27 mouse cellular contexts compared by ENCODE assay signal in genomic region chr2:129933578-129933977, GRCm38 (mm10).
DNase-seq lines count a peak whose midpoint lies in the region; ATAC-seq lines count a peak whose summit lies in the region.
"Had no signal": no experiment of that assay in that cellular context is flagged by ENCODE, and none has a peak within 500 bp of the region (broad histone marks: within the 10 kb centered on the region; RNA-seq: fewer than 3 reads in every experiment).

No protein-coding gene starts in this region.

- 83% methylated on average over 1 of the region's 1 CpGs for WGBS in heart, embryonic 12.5 days
- 88% methylated on average over 1 of the region's 1 CpGs for WGBS in kidney, embryonic 16.5 days
- 89% methylated on average over 1 of the region's 1 CpGs for WGBS in embryonic facial prominence, embryonic 10.5 days

- no peak overlapping the region for H3K4me3 ChIP-seq in heart, embryonic 12.5 days
- H3K4me3 ChIP-seq in kidney, embryonic 16.5 days (ENCODE audit: low read length), result no peak overlapping the region
- H3K4me3 ChIP-seq in embryonic facial prominence, embryonic 10.5 days, result no peak overlapping the region
- H3K4me3 ChIP-seq: embryonic facial prominence, embryonic 12.5 days; embryonic facial prominence, embryonic 15.5 days; erythroblast, embryonic 14.5 days; forebrain, embryonic 12.5 days; forebrain, embryonic 15.5 days; heart, embryonic 13.5 days; hindbrain, embryonic 10.5 days; hindbrain, embryonic 13.5 days; intestine, embryonic 15.5 days had no signal

- intact Hi-C loops in gastrocnemius, postnatal 14 days (cut with DNase I; ENCODE audit: low total_unique reads), result no loop called here
- intact Hi-C loops in heart, postnatal 10 days (cut with DNase I), result no loop called here

- H3K27ac ChIP-seq in heart, embryonic 12.5 days (ENCODE audit: poor library complexity, severe bottlenecking), result no peak overlapping the region
- H3K27ac ChIP-seq in kidney, embryonic 16.5 days (ENCODE audit: low read length), result no peak overlapping the region
- H3K27ac ChIP-seq in embryonic facial prominence, embryonic 10.5 days (replicated peaks), result no peak overlapping the region
- H3K27ac ChIP-seq: embryonic facial prominence, embryonic 12.5 days; embryonic facial prominence, embryonic 15.5 days; forebrain, embryonic 12.5 days; forebrain, embryonic 15.5 days; heart, embryonic 13.5 days; hindbrain, embryonic 10.5 days; hindbrain, embryonic 13.5 days; intestine, embryonic 15.5 days had no signal

- H3K4me1 ChIP-seq in heart, embryonic 12.5 days (replicated peaks), result no peaks in the 10 kb centered on the region
- no peaks in the 10 kb centered on the region for H3K4me1 ChIP-seq in kidney, embryonic 16.5 days (ENCODE audit: insufficient read depth, low read length)
- H3K4me1 ChIP-seq in embryonic facial prominence, embryonic 10.5 days, result no peaks in the 10 kb centered on the region
- H3K4me1 ChIP-seq: embryonic facial prominence, embryonic 12.5 days; embryonic facial prominence, embryonic 15.5 days; forebrain, embryonic 12.5 days; forebrain, embryonic 15.5 days; hindbrain, embryonic 10.5 days; hindbrain, embryonic 13.5 days; intestine, embryonic 15.5 days had no signal

- no peak overlapping the region for H3K4me2 ChIP-seq in heart, embryonic 12.5 days
- H3K4me2 ChIP-seq in kidney, embryonic 16.5 days (replicated peaks; ENCODE audit: low read depth, low read length), result no peak overlapping the region
- H3K4me2 ChIP-seq: embryonic facial prominence, embryonic 12.5 days; embryonic facial prominence, embryonic 15.5 days; forebrain, embryonic 12.5 days; forebrain, embryonic 15.5 days; heart, embryonic 13.5 days; hindbrain, embryonic 13.5 days; intestine, embryonic 15.5 days had no signal

- no peaks in the 10 kb centered on the region for H3K9me3 ChIP-seq in heart, embryonic 12.5 days (replicated peaks)
- no peaks in the 10 kb centered on the region for H3K9me3 ChIP-seq in kidney, embryonic 16.5 days (ENCODE audit: low read length)
- H3K9me3 ChIP-seq in embryonic facial prominence, embryonic 10.5 days, result no peaks in the 10 kb centered on the region
- H3K9me3 ChIP-seq: embryonic facial prominence, embryonic 12.5 days; embryonic facial prominence, embryonic 15.5 days; forebrain, embryonic 12.5 days; forebrain, embryonic 15.5 days; hindbrain, embryonic 10.5 days; hindbrain, embryonic 13.5 days; intestine, embryonic 15.5 days had no signal

- H3K27me3 ChIP-seq in heart, embryonic 12.5 days (replicated peaks), result no peaks in the 10 kb centered on the region
- H3K27me3 ChIP-seq in kidney, embryonic 16.5 days (ENCODE audit: insufficient read depth, low read length), result no peaks in the 10 kb centered on the region
- no peaks in the 10 kb centered on the region for H3K27me3 ChIP-seq in embryonic facial prominence, embryonic 10.5 days (replicated peaks; ENCODE audit: low read depth, poor library complexity, severe bottlenecking)
- H3K27me3 ChIP-seq: embryonic facial prominence, embryonic 12.5 days; embryonic facial prominence, embryonic 15.5 days; forebrain, embryonic 12.5 days; forebrain, embryonic 15.5 days; heart, embryonic 13.5 days; hindbrain, embryonic 13.5 days; intestine, embryonic 15.5 days had no signal

- peak; percentile 10 for DNase-seq in gastrocnemius, postnatal 14 days
- DNase-seq in gastrocnemius, adult 18-20 months (ENCODE audit: low spot score), result no peak
- DNase-seq in heart, postnatal 10 days, result peak; percentile 35 to 37
- peak; percentile 47 for DNase-seq in kidney, postnatal 10 days
- peak; percentile 3 for DNase-seq in embryonic facial prominence, embryonic 10.5 days (ENCODE audit: low spot score)
- no peak for DNase-seq in thymus, postnatal 0 days (ENCODE audit: low spot score)
- DNase-seq: adrenal gland, adult 8-10 months; adrenal gland, postnatal 25 days; cerebellum, adult 11-12 months; cerebellum, adult 9-10 months; cerebellum, postnatal 14 days; gastrocnemius, postnatal 10 days; heart, adult 18-20 months; kidney, adult 11 months had no signal

- no peaks in the 10 kb centered on the region for H3K36me3 ChIP-seq in heart, embryonic 12.5 days
- H3K36me3 ChIP-seq in kidney, embryonic 16.5 days (ENCODE audit: insufficient read depth, low read length), result no peaks in the 10 kb centered on the region
- no peaks in the 10 kb centered on the region for H3K36me3 ChIP-seq in embryonic facial prominence, embryonic 10.5 days (replicated peaks)
- H3K36me3 ChIP-seq: embryonic facial prominence, embryonic 12.5 days; embryonic facial prominence, embryonic 15.5 days; forebrain, embryonic 12.5 days; forebrain, embryonic 15.5 days; heart, embryonic 13.5 days; hindbrain, embryonic 10.5 days; hindbrain, embryonic 13.5 days; intestine, embryonic 15.5 days had no signal

- H3K9ac ChIP-seq in heart, embryonic 12.5 days, result no peak overlapping the region
- H3K9ac ChIP-seq in kidney, embryonic 16.5 days (replicated peaks; ENCODE audit: low read length), result no peak overlapping the region
- H3K9ac ChIP-seq: embryonic facial prominence, embryonic 12.5 days; embryonic facial prominence, embryonic 15.5 days; forebrain, embryonic 12.5 days; forebrain, embryonic 15.5 days; heart, embryonic 13.5 days; hindbrain, embryonic 13.5 days; intestine, embryonic 15.5 days had no signal

- no peak for ATAC-seq in heart, embryonic 12.5 days (ENCODE audit: insufficient number of reproducible peaks, low FRiP score)
- ATAC-seq in kidney, embryonic 16.5 days (ENCODE audit: low FRiP score, low TSS enrichment), result no peak
- ATAC-seq: activated CD4-positive, CD25-positive, alpha-beta regulatory T cell, adult 4 months; forebrain, embryonic 15.5 days; hindbrain, embryonic 16.5 days; intestine, embryonic 15.5 days had no signal

Comparison
In these comparisons a context has a peak if more than half of its experiments do, and no peak if none do; other contexts are left out.
1. DNase-seq: peak in gastrocnemius, postnatal 14 days (single experiment), heart, postnatal 10 days (2 of 2), kidney, postnatal 10 days (single experiment) and embryonic facial prominence, embryonic 10.5 days (single experiment); none in gastrocnemius, adult 18-20 months (single experiment) and thymus, postnatal 0 days (single experiment).